Mouse (Mus musculus) intestine, embryonic 14.5 days (tissue): ENCODE measurements around the gene Crtc3. TPM values are rescaled to one million over a fixed set of nuclear protein-coding genes. Genes with fewer than 3 reads are reported as not detected.

Experiments
- ATAC-seq: fragments of 200-750 bp; cut with Nextera tagmentation; replicated peaks from 2 replicates; pipeline ENCODE4 v1.8.0; 2017; ENCODE audit warnings: low read depth, moderate number of reproducible peaks, moderate TSS enrichment, moderate library complexity; ENCODE audit not compliant: low FRiP score, low TSS enrichment
- DNase-seq: peaks from one replicate; pipeline ENCODE4 v3.0.0-alpha.2; 2018; ENCODE audit warnings: low spot score
- H3K27ac ChIP-seq: fragments of 300-500 bp; sonication (generic); 2 replicates; pipeline ENCODE4 v1.5.1; 2014; ENCODE audit warnings: low read depth, mild to moderate bottlenecking, control low read depth
- H3K27me3 ChIP-seq: fragments of 300-500 bp; sonication (generic); replicated peaks from 2 replicates; pipeline ENCODE4 v1.6.1; 2014; ENCODE audit warnings: low read length, control low read depth; ENCODE audit not compliant: control insufficient read depth, insufficient read depth
- H3K36me3 ChIP-seq: fragments of 300-500 bp; sonication (generic); 2 replicates; pipeline ENCODE4 v1.6.1; 2014; ENCODE audit warnings: low read length, control low read depth; ENCODE audit not compliant: control insufficient read depth, insufficient read depth
- H3K4me1 ChIP-seq: fragments of 300-500 bp; sonication (generic); replicated peaks from 2 replicates; pipeline ENCODE4 v1.6.1; 2014; ENCODE audit warnings: low read length, control low read depth, mixed read lengths; ENCODE audit not compliant: control insufficient read depth, insufficient read depth
- H3K4me2 ChIP-seq: fragments of 300-500 bp; sonication (generic); 2 replicates; pipeline ENCODE4 v1.6.1; 2014; ENCODE audit warnings: low read length
- H3K4me3 ChIP-seq: fragments of 300-500 bp; sonication (generic); 2 replicates; pipeline ENCODE4 v1.5.1; 2014; ENCODE audit warnings: low read depth, low read length, control low read depth, mixed read lengths
- H3K9ac ChIP-seq: fragments of 300-500 bp; sonication (generic); 2 replicates; pipeline ENCODE4 v1.6.1; 2014; ENCODE audit warnings: mild to moderate bottlenecking, low read length
- H3K9me3 ChIP-seq: fragments of 300-500 bp; sonication (generic); 2 replicates; pipeline ENCODE4 v1.6.1; 2016; ENCODE audit warnings: low read length, control low read depth; ENCODE audit not compliant: control insufficient read depth
- WGBS: fragments of 180-500 bp; shearing (Covaris S2); extraction: QIAGEN DNeasy Blood & Tissue Kit; methylation state at CpG from one replicate; pipeline ENCODE4 v1.1.7; 2014; 5-methylcytosine and 5-hydroxymethylcytosine counted together
- polyA plus RNA-seq: library from polyadenylated mRNA; unstranded; fragments of >200 nt; fragmentation: Nextera tagmentation; extraction: Ambion mirVana; gene quantifications from 2 replicates; pipeline ENCODE4 v1.2.1, GENCODE M21; 2014

The Crtc3 gene
- polyA plus RNA-seq, 1 experiment from 2014 or later = 19.6 TPM

- WGBS = 75% methylated on average over 3 of the region's 3 CpGs
- no peak for ATAC-seq
Measured at GRCm38 (mm10) chr7:80672323-80672722, 16.4 kb downstream of the Crtc3 start.

GRCm38 (mm10) chr7:80670889-80671288 is 17.8 kb downstream of the Crtc3 start:
- no peak for ATAC-seq
- H3K4me1 ChIP-seq = peaks cover 17% of the 10 kb centered on the region; the same call in 1 of the 2 replicates
- H3K36me3 ChIP-seq = peaks cover 2% of the 10 kb centered on the region; the same call in 1 of the 2 replicates
- H3K27ac ChIP-seq = no peak overlapping the region
- no peak overlapping the region for H3K4me3 ChIP-seq
- no peaks in the 10 kb centered on the region for H3K9me3 ChIP-seq
- H3K9ac ChIP-seq = no peak overlapping the region
- no peaks in the 10 kb centered on the region for H3K27me3 ChIP-seq
- DNase-seq = no peak
- H3K4me2 ChIP-seq = no peak overlapping the region
- 74% methylated on average over 6 of the region's 6 CpGs for WGBS

More at GRCm38 (mm10) chr7:80672323-80672722, 16.4 kb downstream of the Crtc3 start:
- H3K4me2 ChIP-seq = no peak overlapping the region
- H3K36me3 ChIP-seq = peaks cover 6% of the 10 kb centered on the region
- no peaks in the 10 kb centered on the region for H3K9me3 ChIP-seq
- DNase-seq = no peak
- no peaks in the 10 kb centered on the region for H3K27me3 ChIP-seq
- H3K27ac ChIP-seq = no peak overlapping the region
- H3K4me3 ChIP-seq = no peak overlapping the region
- H3K9ac ChIP-seq = no peak overlapping the region
- peaks cover 8% of the 10 kb centered on the region; the same call in 1 of the 2 replicates for H3K4me1 ChIP-seq

GRCm38 (mm10) chr7:80667190-80667589 is 21.5 kb downstream of the Crtc3 start:
- ATAC-seq = no peak

GRCm38 (mm10) chr7:80666198-80666915 is 22.3 kb downstream of the Crtc3 start:
- Histone ChIP-seq H3K27me3 (no peaks in the 10 kb centered on the region), H3K9me3 (no peaks in the 10 kb centered on the region), H3K4me1 (peaks cover 22% of the 10 kb centered on the region), H3K4me2 (no peak overlapping the region), H3K36me3 (no peaks in the 10 kb centered on the region), H3K27ac (peak overlapping the region; percentile 71), H3K9ac (no peak overlapping the region), H3K4me3 (no peak overlapping the region)
- ATAC-seq (0 out of 2 replicates have a peak, but pooled peaks have one; percentile 56), DNase-seq (no peak)
- WGBS = 39% methylated on average over 10 of the region's 10 CpGs

More at GRCm38 (mm10) chr7:80667190-80667589, 21.5 kb downstream of the Crtc3 start:
- H3K4me1 ChIP-seq = peaks cover 22% of the 10 kb centered on the region; the same call in 1 of the 2 replicates
- H3K27me3 ChIP-seq = no peaks in the 10 kb centered on the region
- H3K4me2 ChIP-seq = no peak overlapping the region
- H3K36me3 ChIP-seq = no peaks in the 10 kb centered on the region
- DNase-seq = no peak
- WGBS = 43% methylated on average over 11 of the region's 11 CpGs
- H3K9me3 ChIP-seq = no peaks in the 10 kb centered on the region
- no peak overlapping the region for H3K4me3 ChIP-seq
- peak overlapping the region; percentile 0; the same call in 1 of the 2 replicates for H3K9ac ChIP-seq
- peak overlapping the region; percentile 66 for H3K27ac ChIP-seq

- H3K9ac ChIP-seq = no peak overlapping the region
- ATAC-seq (no peak), DNase-seq (no peak)
- no peak overlapping the region for H3K4me3 ChIP-seq
- no peaks in the 10 kb centered on the region for H3K36me3 ChIP-seq
- H3K4me2 ChIP-seq = no peak overlapping the region
- no peak overlapping the region for H3K27ac ChIP-seq
- no peaks in the 10 kb centered on the region for H3K27me3 ChIP-seq
- WGBS = 86% methylated on average over 4 of the region's 4 CpGs
- peaks cover 17% of the 10 kb centered on the region for H3K4me1 ChIP-seq
- H3K9me3 ChIP-seq = no peaks in the 10 kb centered on the region
Measured at GRCm38 (mm10) chr7:80661082-80661481, 27.6 kb downstream of the Crtc3 start.

- WGBS = 79% methylated on average over 4 of the region's 4 CpGs
- Histone ChIP-seq H3K27me3 (no peaks in the 10 kb centered on the region), H3K36me3 (no peaks in the 10 kb centered on the region), H3K27ac (no peak overlapping the region), H3K9ac (no peak overlapping the region), H3K4me3 (no peak overlapping the region), H3K4me1 (peaks cover 17% of the 10 kb centered on the region), H3K4me2 (no peak overlapping the region), H3K9me3 (no peaks in the 10 kb centered on the region)
- ATAC-seq (no peak), DNase-seq (no peak)
Measured at GRCm38 (mm10) chr7:80660619-80661018, 28.1 kb downstream of the Crtc3 start.

GRCm38 (mm10) chr7:80657896-80658295 is 30.8 kb downstream of the Crtc3 start:
- ATAC-seq (no peak), DNase-seq (no peak)
- no peak overlapping the region; the same call in 1 of the 2 replicates for H3K4me2 ChIP-seq
- WGBS = 22% methylated on average over 8 of the region's 8 CpGs
- H3K36me3 ChIP-seq = no peaks in the 10 kb centered on the region
- H3K9me3 ChIP-seq = no peaks in the 10 kb centered on the region
- H3K4me3 ChIP-seq = no peak overlapping the region
- H3K27ac ChIP-seq = peak overlapping the region; percentile 71
- H3K9ac ChIP-seq = no peak overlapping the region
- peaks cover 29% of the 10 kb centered on the region for H3K4me1 ChIP-seq
- no peaks in the 10 kb centered on the region for H3K27me3 ChIP-seq

- no peak overlapping the region for H3K4me3 ChIP-seq
- 64% methylated on average over 6 of the region's 6 CpGs for WGBS
- peaks cover 29% of the 10 kb centered on the region for H3K4me1 ChIP-seq
- no peak overlapping the region; the same call in 1 of the 2 replicates for H3K27ac ChIP-seq
- no peaks in the 10 kb centered on the region for H3K9me3 ChIP-seq
- no peaks in the 10 kb centered on the region for H3K36me3 ChIP-seq
- no peak overlapping the region for H3K9ac ChIP-seq
- no peak for ATAC-seq
- no peak overlapping the region for H3K4me2 ChIP-seq
- no peaks in the 10 kb centered on the region for H3K27me3 ChIP-seq
- no peak for DNase-seq
Measured at GRCm38 (mm10) chr7:80655350-80656013, 33.2 kb downstream of the Crtc3 start.
